Mouse (Mus musculus) lung, adult 18-20 months (tissue): Measurements from ENCODE around the gene Mei4.

Source experiments
- DNase-seq, 2 experiments: peaks; one replicate each; pipeline ENCODE4 v3.0.0; 2022; ENCODE audit warnings: mixed read lengths in 2 of 2

Gene Mei4

DNA sequence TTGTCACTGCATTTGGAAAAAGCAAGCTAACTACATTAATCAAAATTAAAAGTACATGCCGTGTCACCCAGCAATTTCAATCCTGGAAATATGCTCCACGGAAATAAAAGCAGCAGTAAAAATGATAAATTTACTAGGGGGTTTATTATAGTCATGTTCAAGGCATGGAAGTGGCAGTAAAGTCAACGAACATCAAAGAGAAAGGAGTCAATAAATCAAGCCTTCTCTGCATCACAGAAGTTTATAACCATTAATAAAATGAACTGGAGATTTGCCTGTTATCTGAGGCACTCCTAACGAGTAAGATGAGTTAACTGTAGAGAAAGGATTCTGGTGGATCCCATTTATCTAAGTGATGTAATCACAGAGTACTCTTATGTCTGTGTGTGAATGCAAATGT, 298.9 kb downstream of the Mei4 start:
- no peak for DNase-seq

DNA sequence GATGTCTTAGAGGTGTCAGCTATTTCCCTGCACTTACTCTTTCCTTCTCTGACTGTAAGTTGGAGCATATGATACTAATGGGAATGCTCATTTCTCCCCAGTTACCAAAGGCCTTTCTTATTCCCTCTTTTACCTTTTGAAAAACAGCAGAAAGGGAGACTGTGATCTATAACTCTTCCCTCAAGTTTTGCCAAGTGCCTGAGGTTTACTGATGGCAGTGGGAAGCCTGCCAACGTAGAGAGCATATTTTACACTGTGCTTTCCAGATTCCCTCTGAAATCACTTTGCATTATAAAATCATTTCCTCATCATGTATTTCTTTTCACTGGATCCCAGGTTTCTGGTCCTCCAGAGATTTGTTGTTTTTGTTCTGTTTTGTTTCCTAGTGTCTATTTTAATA, 354.5 kb downstream of the Mei4 start:
- no peak for DNase-seq

DNA sequence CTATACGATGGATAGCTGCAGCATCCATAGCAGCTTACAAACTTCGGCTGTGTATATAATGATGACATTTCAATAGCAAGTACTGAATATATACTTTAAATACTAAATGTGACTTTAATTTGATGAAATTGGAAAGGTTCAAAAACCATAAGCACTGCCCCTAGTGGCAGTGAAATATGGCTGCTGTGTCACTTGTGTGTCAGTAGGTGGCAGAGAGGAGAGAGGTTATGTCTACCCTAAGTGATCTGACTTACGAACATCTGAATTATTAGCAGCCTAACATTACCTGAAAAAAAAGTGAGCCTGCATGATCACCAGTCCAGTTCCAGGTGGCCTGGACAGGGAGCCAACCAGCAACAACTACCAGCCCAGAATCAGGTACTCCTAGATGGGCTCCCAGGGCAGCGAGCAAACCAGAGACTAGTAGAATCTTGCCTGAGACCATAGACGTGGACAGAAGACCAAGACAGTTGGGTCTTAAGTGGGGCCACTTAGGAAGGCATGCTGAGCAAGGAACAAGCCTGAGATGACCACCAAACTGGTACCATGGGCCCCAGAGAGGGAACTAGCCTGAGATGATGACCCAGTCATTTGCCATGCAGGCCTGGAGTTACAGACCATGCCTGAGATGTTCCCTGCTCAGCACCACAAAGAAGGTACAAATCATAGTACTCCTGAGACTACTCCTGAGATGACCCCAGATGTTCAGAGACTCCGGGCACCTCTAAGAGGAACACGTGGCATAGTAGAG, 384.4 kb downstream of the Mei4 start:
- DNase-seq = no peak
